Mouse (Mus musculus) brain, embryonic 14.5 days (tissue): ENCODE measurements around the gene Appbp2. TPM values are rescaled to one million over a fixed set of nuclear protein-coding genes. Genes with fewer than 3 reads are reported as not detected.

Experiments
- DNase-seq: peaks from one replicate; pipeline ENCODE4 v3.0.0-alpha.2; 2011; ENCODE audit warnings: low read depth
- CTCF ChIP-seq: fragments of 200-500 bp; IDR thresholded peaks from 2 replicates; pipeline ENCODE4 v1.5.1; 2012; ENCODE audit warnings: inconsistent platforms, mild to moderate bottlenecking, moderate library complexity, borderline replicate concordance; ENCODE audit not compliant: insufficient read depth, insufficient read length; ENCODE audit errors: extremely low read depth
- POLR2A ChIP-seq: fragments of 200-500 bp; IDR thresholded peaks from 2 replicates; pipeline ENCODE4 v1.6.1; 2012; ENCODE audit warnings: mild to moderate bottlenecking, inconsistent platforms, borderline replicate concordance; ENCODE audit not compliant: poor library complexity, insufficient read depth, insufficient read length, severe bottlenecking; ENCODE audit errors: extremely low read depth
- polyA plus RNA-seq: library from polyadenylated mRNA; depleted of rRNA; stranded (reverse); fragments of >200 nt; gene quantifications from 2 replicates; pipeline ENCODE4 v1.2.3, GENCODE M21; 2012; rRNA removed

Appbp2 gene
- polyA plus RNA-seq, 1 experiment: 43.0 TPM

GRCm38 (mm10) chr11:85138776-85139474 lies 96.0 kb downstream of the Appbp2 start:
- peak; percentile 71 for DNase-seq
- no peak for TF ChIP-seq POLR2A
- TF ChIP-seq CTCF: no peak

Other genes with a start within 250 kb of the Appbp2 start
- gene Usp32, start 95.0 kb downstream of the Appbp2 start, polyA plus RNA-seq: 20.5 and 31.9 TPM in 2 replicates
- gene 1700125H20Rik, start 64.7 kb downstream of the Appbp2 start, polyA plus RNA-seq: 0.11 and 0.45 TPM in 2 replicates
- gene Ppm1d, start 76.1 kb upstream of the Appbp2 start, polyA plus RNA-seq: 19.6 and 20.4 TPM in 2 replicates
- gene Bcas3, start 118.0 kb upstream of the Appbp2 start, polyA plus RNA-seq: 19.3 and 26.2 TPM in 2 replicates